Mouse (Mus musculus) heart, postnatal 0 days (tissue): ENCODE data around the gene Crym.

ENCODE experiments used
- CTCF ChIP-seq: IDR thresholded peaks from 2 replicates; pipeline ENCODE4 v1.5.1; 2016; ENCODE audit warnings: antibody characterized with exemption, control low read depth, low read depth
- EP300 ChIP-seq: IDR thresholded peaks from 2 replicates; pipeline ENCODE4 v1.6.1; 2016; ENCODE audit warnings: antibody characterized with exemption, low read depth

DNA sequence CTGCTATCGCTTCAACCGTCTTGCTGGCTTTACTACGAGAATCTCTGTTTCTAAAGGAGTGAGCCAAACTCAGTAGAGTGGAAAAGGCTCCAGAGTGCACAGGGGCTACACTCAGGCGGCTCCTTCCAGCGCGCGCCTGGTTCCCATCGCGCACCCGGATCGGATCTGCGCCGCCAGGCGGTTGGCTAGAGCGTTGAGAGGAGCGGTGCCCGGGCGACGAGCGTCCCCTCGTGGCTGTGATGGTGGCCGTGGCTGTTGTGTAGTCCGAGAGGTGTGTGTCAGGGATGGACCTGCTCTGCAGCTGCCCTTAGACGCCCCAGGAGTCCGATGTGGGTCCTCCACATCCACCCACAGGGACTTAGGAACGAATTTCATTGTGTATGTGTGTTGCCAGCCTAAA is 1.9 kb upstream of the Crym start, which contains the start of gene Abca14:
- TF ChIP-seq CTCF: peak; percentile 98
- no peak for TF ChIP-seq EP300
